Mouse (Mus musculus) A20 (cell line): ENCODE results near the gene 1700012P22Rik.
A peak's percentile ranks its signal among the peaks of the same experiment; 100 is the strongest.

ENCODE experiments used
- DNase-seq: peaks from one replicate; pipeline ENCODE4 v3.0.0-alpha.2; 2011; ENCODE audit warnings: low read depth, low spot score

Gene 1700012P22Rik

GRCm38 (mm10) chr4:144438672-144439071 lies at the start of gene 1700012P22Rik:
1700012P22Rik (minus strand) TSS chr4:144438772.
- DNase-seq: no peak

DNA sequence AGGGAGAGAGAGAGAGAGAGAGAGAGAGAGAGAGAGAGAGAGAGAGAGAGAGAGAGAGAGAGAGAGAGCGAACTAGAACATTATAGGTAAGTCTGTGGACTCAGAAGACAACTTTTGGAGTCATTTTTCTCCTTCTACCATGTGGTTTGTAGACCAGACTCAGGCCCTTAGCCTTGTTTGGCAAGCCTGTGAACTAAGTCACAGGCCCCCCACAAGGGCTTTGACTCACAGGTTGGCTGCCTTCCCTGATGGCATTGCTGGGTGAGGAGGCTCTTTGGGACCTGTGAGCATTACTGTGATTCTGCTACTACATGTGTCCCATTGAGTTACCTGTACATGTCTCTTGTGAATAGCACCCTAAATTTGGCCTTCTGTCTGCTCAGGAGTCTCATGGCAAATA lies 29.5 kb upstream of the 1700012P22Rik start:
- DNase-seq: no peak

GRCm38 (mm10) chr4:144465206-144465605 lies 26.6 kb upstream of the 1700012P22Rik start:
- no peak for DNase-seq

DNA sequence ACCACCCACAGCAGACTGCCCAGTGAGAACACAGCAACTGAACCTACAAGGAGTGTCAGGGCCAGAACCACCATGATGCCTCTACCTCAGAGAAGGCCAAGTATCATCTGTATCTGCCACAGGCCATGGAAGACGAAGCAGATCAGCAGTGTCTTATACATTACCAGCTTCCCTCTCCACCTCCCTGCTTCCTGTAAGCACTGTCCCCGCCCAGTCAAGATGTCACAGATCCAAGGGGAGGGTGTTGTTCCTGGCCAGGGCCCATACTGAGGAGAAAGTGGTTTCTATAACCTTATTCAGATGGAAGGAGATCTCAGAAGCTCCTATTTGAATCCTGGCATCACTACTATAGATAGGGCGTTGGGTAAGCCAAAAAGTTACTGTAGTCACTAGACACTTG lies 25.1 kb upstream of the 1700012P22Rik start, which contains the start of gene Aadacl3:
Aadacl3 (minus strand) TSS at position 101 of the 400 bp plus-strand sequence.
- no peak for DNase-seq

DNA sequence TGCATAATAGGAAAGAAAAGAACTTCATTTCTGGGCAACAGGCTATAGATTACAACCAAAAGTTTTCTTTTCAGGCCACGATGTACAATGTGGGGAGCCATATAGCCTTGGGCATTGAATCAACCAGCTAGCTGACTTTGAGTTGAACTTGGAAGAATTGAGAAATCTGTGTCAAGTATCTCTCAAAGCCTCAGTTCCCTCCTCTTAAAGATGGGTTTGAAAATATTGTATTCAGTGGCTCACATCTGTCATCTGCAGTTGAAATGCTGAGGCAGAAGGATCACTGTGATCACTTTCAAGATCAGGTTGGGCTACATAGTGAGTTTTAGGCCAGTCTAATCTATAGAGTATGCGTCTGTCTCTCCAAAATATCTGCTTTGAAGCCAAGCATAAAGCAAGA lies 14.6 kb upstream of the 1700012P22Rik start, which contains the start of gene Gm9944:
Gm9944 (minus strand) TSS at position 101 of the 400 bp plus-strand sequence.
- no peak for DNase-seq

DNA sequence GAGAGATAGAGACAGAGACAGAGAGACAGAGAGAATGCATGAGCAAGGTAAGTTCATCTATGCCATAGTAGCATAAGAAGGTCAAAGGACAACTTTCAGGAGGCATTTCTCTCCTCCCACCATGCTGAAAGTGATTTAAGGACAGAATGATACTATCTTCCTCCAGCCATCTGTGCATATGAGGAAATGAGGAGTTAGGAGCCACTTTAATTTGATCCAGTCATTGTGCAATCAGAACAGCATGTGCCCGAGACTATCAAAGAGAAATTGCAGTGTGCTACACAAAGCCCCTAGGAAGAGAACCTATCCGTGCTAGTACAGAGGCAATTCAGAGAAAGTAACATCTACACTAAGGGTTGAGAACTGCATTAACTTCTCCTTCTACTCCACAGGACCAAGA lies 10.0 kb upstream of the 1700012P22Rik start:
- DNase-seq: no peak

DNA sequence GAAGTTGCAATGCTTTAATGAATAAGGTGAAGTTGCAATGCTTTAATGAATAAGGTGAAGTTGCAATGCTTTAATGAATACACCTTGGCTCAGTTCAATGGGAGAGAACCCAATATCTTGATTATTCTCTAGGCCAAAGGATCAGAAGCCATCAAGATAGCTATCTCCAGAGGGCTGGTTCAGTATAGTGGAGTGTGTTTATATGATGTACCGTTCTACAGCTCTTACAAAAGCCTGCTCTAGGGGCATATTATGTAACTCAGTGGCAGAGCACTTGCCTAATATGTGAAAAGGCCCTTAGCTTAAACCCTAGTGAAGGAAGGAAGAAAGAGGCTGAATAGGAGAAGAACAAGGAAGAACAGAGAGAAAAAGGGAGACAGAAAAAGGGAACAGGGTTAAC lies 3.0 kb upstream of the 1700012P22Rik start:
- DNase-seq: no peak

DNA sequence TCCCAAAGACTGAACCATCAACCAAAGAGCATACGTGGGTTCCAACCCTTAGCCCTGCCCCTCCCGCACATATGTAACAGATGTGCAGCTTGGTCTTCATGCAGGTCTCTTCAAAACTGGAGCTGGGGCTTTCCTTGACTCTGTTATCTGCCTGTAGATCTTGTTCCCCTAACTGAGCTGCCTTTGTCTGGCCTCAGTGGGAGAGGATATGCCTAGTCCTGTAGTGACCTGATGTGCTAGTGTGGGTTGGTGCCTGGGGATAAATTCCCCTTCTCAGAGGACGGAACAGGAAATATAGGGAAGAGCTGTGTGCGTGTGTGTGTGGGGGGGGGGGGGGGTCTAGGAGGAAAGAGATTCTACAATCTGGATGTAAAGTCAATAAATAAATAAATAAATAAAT lies 2.5 kb upstream of the 1700012P22Rik start:
- DNase-seq: no peak

DNA sequence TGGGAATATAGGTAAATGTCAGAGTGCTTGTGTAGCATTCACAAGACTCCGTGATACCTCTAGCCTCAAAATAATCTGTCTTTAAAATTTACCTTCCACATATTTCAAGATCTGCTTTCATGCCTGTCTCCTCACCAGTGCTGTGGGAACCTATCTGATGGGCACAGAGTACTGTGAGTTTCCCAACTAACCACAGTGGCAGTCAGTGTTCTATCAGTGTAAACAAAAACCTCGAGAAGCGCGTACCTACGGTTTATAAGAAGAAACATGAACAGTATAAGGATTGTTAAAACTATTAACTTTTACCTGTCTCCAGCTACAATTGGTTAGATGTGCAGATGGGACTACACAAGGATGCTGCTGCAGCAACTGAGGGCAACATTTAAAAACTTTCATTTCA lies 5.4 kb downstream of the 1700012P22Rik start:
- DNase-seq: no peak

DNA sequence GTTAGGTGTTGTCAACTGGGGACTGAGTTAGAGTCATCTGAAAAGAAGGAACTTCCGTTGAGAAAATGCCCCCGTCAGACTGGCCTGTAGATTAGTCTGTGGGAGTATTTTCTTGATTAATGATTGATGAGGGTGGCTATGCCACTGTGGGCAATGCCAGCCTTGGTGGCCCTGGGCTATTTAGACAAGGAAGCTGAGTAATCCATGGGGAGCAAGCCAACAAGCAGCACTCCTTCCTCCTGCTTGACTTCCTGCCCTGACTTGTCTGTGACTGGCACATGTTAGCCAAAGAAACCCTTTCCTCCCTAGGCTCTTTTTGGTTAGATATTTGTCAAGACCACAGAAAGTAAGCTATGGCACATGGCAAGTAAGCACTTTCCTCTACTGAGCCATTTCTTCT lies 7.8 kb downstream of the 1700012P22Rik start:
- DNase-seq: no peak

DNA sequence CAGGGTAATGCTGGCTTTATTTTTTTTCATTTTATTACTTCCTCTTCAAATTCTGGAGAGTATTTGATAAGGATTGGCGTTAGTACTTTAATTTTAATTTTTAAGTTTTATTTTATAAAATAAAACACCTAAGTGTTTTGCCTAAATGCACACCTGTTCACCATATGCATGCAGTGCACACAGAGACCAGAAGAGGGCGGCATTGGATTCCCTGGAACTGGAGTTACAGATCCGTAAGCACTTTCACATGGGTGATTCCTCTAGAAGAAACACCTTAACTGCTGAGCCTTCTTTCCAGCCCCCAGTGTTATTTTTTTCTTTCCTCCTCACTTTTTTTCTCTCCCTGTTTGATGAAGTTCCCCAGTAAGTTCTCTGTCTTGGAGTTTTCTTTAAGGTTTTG lies 9.7 kb downstream of the 1700012P22Rik start:
- peak; percentile 1 for DNase-seq

DNA sequence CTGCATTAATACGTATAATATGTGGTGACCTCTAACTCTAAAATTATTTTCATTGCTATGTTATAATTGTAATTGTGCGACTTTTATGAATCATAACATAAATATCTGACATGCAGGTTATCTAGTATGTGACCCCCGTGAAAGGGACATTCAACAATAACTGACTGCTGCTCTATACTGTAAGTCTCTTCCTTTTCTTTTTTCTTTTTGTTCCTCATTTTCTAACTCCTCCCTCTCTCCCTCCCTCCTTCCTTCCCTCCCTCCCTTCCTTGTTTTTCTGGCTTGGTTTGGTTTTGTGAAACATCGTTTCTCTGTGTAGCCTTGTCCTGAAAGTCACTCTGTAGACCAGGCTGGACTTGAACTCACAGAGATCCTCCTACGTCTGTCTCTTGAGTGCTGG lies 14.0 kb downstream of the 1700012P22Rik start:
- no peak for DNase-seq

DNA sequence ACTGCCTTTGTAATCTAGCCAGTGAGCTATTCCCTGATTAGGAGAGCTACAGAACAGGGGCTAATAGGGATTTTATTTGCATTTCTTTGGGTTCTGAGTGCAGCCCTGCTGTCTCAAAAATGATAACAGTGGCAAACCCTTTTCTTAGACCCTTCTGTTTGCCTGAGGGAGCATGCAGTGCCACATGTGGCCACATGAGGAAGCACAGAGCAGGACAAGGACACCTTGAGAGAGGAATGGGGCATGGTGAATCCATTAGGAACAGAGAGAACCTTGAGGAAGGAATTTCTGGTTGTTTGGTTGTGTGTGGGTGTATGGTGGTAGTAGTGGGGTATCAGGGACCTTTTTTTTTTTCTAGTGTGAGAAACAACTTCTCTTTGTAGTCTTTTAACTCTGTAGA lies 17.9 kb downstream of the 1700012P22Rik start:
- no peak for DNase-seq

- DNase-seq: no peak
Observed at GRCm38 (mm10) chr4:144408290-144408689, 30.3 kb downstream of the 1700012P22Rik start, which contains the start of gene Pramef12. Pramef12 (minus strand) TSS chr4:144408464.

DNA sequence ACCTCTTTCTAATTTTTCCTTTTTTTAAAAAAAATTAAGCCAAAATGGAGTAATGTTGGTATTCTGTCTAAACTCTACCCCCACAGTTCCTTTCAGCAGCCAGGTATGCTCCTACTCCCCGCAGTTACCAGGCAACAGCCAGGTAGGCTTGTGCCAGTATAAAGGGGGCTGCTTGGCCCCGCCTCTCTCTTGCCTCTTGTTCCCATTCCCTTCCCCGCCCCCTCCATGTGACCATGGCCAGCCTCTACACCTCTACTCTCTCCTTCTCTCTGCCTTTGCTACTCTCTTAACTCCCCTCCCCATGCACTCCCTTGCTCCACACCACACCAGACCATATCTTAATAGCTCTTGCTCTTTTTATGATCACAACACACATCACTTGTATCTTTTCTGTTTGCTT lies 32.3 kb downstream of the 1700012P22Rik start:
- DNase-seq: no peak

- DNase-seq: no peak
Observed at GRCm38 (mm10) chr4:144404456-144405086, 34.0 kb downstream of the 1700012P22Rik start.

GRCm38 (mm10) chr4:144402712-144403111 lies 35.9 kb downstream of the 1700012P22Rik start:
- no peak for DNase-seq

DNA sequence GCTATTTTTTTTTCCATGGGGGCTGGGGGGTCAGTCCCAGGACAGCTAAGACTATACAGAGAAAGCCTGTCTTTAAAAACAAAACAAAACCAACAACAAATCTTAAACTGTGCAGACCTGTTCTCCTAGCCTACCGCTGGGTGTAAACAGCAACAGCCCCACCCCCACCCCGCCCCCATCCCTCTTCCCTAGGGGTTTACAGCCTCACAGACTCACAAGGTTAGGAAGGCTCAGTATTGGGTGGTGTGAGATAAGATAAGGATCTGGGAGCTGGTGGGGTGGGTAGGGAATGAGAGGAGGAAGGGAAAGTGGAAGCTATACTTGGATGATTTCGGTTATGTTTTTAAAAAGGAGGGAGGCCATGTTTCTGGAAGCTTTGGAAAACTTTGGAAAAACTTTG lies 42.3 kb downstream of the 1700012P22Rik start:
- no peak for DNase-seq

DNA sequence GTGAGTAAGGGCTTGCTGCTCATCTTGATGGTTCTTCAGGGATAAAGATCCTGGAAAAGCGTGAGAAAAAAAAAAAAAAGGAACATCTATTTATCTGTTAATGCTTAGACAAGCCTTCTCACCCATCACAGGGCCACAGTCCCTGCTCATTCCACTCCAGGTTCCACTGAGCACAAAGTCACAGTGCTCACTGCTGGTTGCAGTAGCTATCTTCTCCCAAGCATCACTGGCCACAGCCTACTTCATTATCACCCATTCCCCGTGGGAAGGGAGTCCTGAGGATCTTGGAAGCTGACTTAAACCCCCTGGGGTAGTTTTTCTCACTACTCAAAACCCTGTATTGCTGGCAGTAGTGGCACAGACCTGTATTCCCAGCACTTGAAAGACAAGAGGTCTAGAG lies 60.7 kb downstream of the 1700012P22Rik start, which contains the start of gene Pramef20:
Pramef20 (minus strand) TSS at position 23 of the 400 bp plus-strand sequence.
- DNase-seq: no peak
